In the genomic region with DNA sequence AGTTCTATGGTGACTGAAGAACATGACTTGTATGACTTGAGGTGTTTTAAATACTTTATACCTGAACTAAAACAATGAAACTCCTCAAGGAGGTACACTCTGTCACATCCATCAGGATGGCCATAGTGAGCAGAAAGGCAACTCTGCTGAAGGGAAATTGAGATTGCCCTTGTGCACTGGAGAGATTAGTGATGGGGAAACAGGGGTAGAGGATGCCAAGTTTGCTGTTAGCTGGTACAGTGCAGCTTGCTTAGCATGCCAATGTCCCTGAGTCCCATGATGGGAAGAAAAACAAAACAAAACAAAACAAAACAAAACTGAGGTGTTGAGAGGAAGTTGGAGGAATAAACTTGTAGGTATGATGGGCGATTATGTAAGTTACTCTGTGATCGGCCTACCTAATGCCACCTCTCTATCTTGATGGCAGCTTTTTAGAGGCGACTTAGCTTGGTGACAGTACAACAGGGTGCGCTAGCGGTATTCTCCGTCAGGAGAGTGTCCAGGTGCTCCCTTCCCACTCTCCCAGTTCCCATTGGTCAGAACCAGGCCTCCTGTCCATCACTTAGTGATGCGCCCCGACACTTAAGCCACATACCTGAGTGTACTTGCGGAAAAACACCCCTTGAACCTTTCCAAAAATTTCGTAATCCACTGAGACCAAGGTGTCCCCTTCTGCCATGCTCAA, we compare ENCODE assay signal across 8 mouse cellular contexts. TPM values are rescaled to one million over a fixed set of nuclear protein-coding genes. Genes with fewer than 3 reads are reported as not detected.
DNase-seq lines count a peak whose midpoint lies in the region; ATAC-seq and TF ChIP-seq lines count a peak whose summit lies in the region.

No protein-coding gene starts in this region.

- DNase-seq in kidney, adult 11 months, result no peak
- peak; percentile 27 for DNase-seq in NIH3T3 (ENCODE audit: low read depth)
- DNase-seq in limb, embryonic 11.5 days (ENCODE audit: low spot score), result no peak
- peak; percentile 56 for DNase-seq in naive thymus-derived CD4-positive, alpha-beta T cell, adult 2 months (ENCODE audit: low read depth)
- DNase-seq in left cerebral cortex, postnatal 4 days, result no peak
- no peak for DNase-seq in layer of hippocampus, adult 9-11 months

- WGBS in kidney, embryonic 14.5 days, result 7% methylated on average over 10 of the region's 10 CpGs
- WGBS in limb, embryonic 11.5 days, result 8% methylated on average over 10 of the region's 10 CpGs

- no peak; the same call in 1 of the 2 replicates for TF ChIP-seq POLR2A in embryonic fibroblast, embryonic 13.5 days (IDR thresholded peaks at IDR 0.05; ENCODE audit: low read depth, low read length)

- peak overlapping the region; percentile 83 for H3K9ac ChIP-seq in kidney, embryonic 14.5 days (ENCODE audit: low read depth, low read length)
- H3K9ac ChIP-seq in limb, embryonic 11.5 days (ENCODE audit: low read length), result peak overlapping the region; percentile 88

- intact Hi-C loops in left cerebral cortex, postnatal 4 days (cut with DNase I), result no loop called here

- no peaks in the 10 kb centered on the region for H3K4me1 ChIP-seq in kidney, embryonic 14.5 days (ENCODE audit: control insufficient read depth, insufficient read depth, low read length)
- no peaks in the 10 kb centered on the region for H3K4me1 ChIP-seq in embryonic fibroblast, embryonic 13.5 days (ENCODE audit: control insufficient read depth, insufficient read depth, low read length)
- peaks cover 3% of the 10 kb centered on the region; the same call in 1 of the 2 replicates for H3K4me1 ChIP-seq in limb, embryonic 11.5 days (ENCODE audit: control insufficient read depth, insufficient read depth, low read length)

- TF ChIP-seq CTCF in embryonic fibroblast, embryonic 13.5 days (IDR thresholded peaks at IDR 0.05; ENCODE audit: borderline replicate concordance, insufficient read depth, low read length), result no peak

- H3K36me3 ChIP-seq in kidney, embryonic 14.5 days (ENCODE audit: control insufficient read depth, insufficient read depth, low read length), result no peaks in the 10 kb centered on the region; the same call in 1 of the 2 replicates
- H3K36me3 ChIP-seq in limb, embryonic 11.5 days (ENCODE audit: control insufficient read depth, insufficient read depth, low read length), result no peaks in the 10 kb centered on the region

- peak overlapping the region; percentile 61; the same call in 1 of the 2 replicates for H3K27ac ChIP-seq in kidney, embryonic 14.5 days (ENCODE audit: low read depth, low read length)
- H3K27ac ChIP-seq in embryonic fibroblast, embryonic 13.5 days (ENCODE audit: insufficient read depth, low read length), result no peak overlapping the region
- H3K27ac ChIP-seq in limb, embryonic 11.5 days (replicated peaks; ENCODE audit: low read depth, low read length), result no peak overlapping the region

- no peaks in the 10 kb centered on the region for H3K9me3 ChIP-seq in kidney, embryonic 14.5 days (ENCODE audit: control insufficient read depth, low read length)
- no peaks in the 10 kb centered on the region for H3K9me3 ChIP-seq in limb, embryonic 11.5 days (ENCODE audit: control insufficient read depth, low read length)

- no peaks in the 10 kb centered on the region for H3K27me3 ChIP-seq in kidney, embryonic 14.5 days (ENCODE audit: control insufficient read depth, insufficient read depth, low read length)
- no peaks in the 10 kb centered on the region for H3K27me3 ChIP-seq in limb, embryonic 11.5 days (ENCODE audit: control insufficient read depth, insufficient read depth, low read length)

- H3K4me2 ChIP-seq in kidney, embryonic 14.5 days (replicated peaks; ENCODE audit: low read depth, low read length), result peak overlapping the region; percentile 87
- peak overlapping the region; percentile 87 for H3K4me2 ChIP-seq in limb, embryonic 11.5 days (ENCODE audit: low read depth, severe bottlenecking)

- peak overlapping the region; percentile 78 for H3K4me3 ChIP-seq in kidney, embryonic 14.5 days (ENCODE audit: low read length)
- H3K4me3 ChIP-seq in embryonic fibroblast, embryonic 13.5 days (ENCODE audit: insufficient read depth, low read length), result peak overlapping the region; percentile 75
- H3K4me3 ChIP-seq in limb, embryonic 11.5 days (ENCODE audit: low read depth, low read length), result peak overlapping the region; percentile 72

- ATAC-seq in kidney, embryonic 14.5 days (ENCODE audit: low FRiP score, low TSS enrichment), result peak; percentile 45
- ATAC-seq in limb, embryonic 11.5 days (ENCODE audit: insufficient number of reproducible peaks, low FRiP score, low TSS enrichment, low read depth), result 0 out of 2 replicates have a peak, but pooled peaks have one; percentile 7

RNA-seq across cellular contexts. Expression of a gene that starts 8.7 kb away (rescaled TPM):
- polyA plus RNA-seq in kidney, embryonic 14.5 days (2014; fragmentation: Nextera tagmentation; extraction: Ambion mirVana), result 57.7 and 89.4 TPM in 2 replicates
- 16.4 and 17.7 TPM in 2 replicates for polyA plus RNA-seq in embryonic fibroblast, embryonic 13.5 days (2011; ENCODE audit: insufficient read length, low read depth, missing spikeins)
- polyA plus RNA-seq in limb, embryonic 11.5 days (2014; fragmentation: Nextera tagmentation; extraction: Ambion mirVana), result 55.1 and 62.3 TPM in 2 replicates
- total RNA-seq in left cerebral cortex, postnatal 4 days (2021), result 10 to 100 TPM; 15.3 to 15.8 TPM

RNA-seq across cellular contexts. Expression of a gene that starts 8.9 kb away (rescaled TPM):
- 2.0 and 3.2 TPM in 2 replicates for polyA plus RNA-seq in kidney, embryonic 14.5 days (2014; fragmentation: Nextera tagmentation; extraction: Ambion mirVana)
- 0.32 and 0.53 TPM in 2 replicates for polyA plus RNA-seq in embryonic fibroblast, embryonic 13.5 days (2011; ENCODE audit: insufficient read length, low read depth, missing spikeins)
- 0.67 and 0.85 TPM in 2 replicates for polyA plus RNA-seq in limb, embryonic 11.5 days (2014; fragmentation: Nextera tagmentation; extraction: Ambion mirVana)
- under 1 TPM; 0.52 to 0.58 TPM for total RNA-seq in left cerebral cortex, postnatal 4 days (2021)

RNA-seq across cellular contexts. Expression of a gene that starts 9.1 kb away (rescaled TPM):
- 6.2 and 10.8 TPM in 2 replicates for polyA plus RNA-seq in kidney, embryonic 14.5 days (2014; fragmentation: Nextera tagmentation; extraction: Ambion mirVana)
- 13.4 and 14.4 TPM in 2 replicates for polyA plus RNA-seq in embryonic fibroblast, embryonic 13.5 days (2011; ENCODE audit: insufficient read length, low read depth, missing spikeins)
- polyA plus RNA-seq in limb, embryonic 11.5 days (2014; fragmentation: Nextera tagmentation; extraction: Ambion mirVana), result 9.5 and 10.3 TPM in 2 replicates
- 10 to 100 TPM; 14.4 to 14.6 TPM for total RNA-seq in left cerebral cortex, postnatal 4 days (2021)

RNA-seq across cellular contexts. Expression of a gene that starts 59.6 kb away (rescaled TPM):
- polyA plus RNA-seq in kidney, embryonic 14.5 days (2014; fragmentation: Nextera tagmentation; extraction: Ambion mirVana), result 13.1 and 19.1 TPM in 2 replicates
- polyA plus RNA-seq in embryonic fibroblast, embryonic 13.5 days (2011; ENCODE audit: insufficient read length, low read depth, missing spikeins), result 59.0 and 65.8 TPM in 2 replicates
- 18.7 and 19.0 TPM in 2 replicates for polyA plus RNA-seq in limb, embryonic 11.5 days (2014; fragmentation: Nextera tagmentation; extraction: Ambion mirVana)
- 10 to 100 TPM; 28.9 to 32.0 TPM for total RNA-seq in left cerebral cortex, postnatal 4 days (2021)

Comparison
In these comparisons a context has a peak if more than half of its experiments do, and no peak if none do; other contexts are left out.
1. DNase-seq: peak in NIH3T3 (single experiment) and naive thymus-derived CD4-positive, alpha-beta T cell, adult 2 months (single experiment); none in kidney, adult 11 months (single experiment), limb, embryonic 11.5 days (single experiment), left cerebral cortex, postnatal 4 days (single experiment) and layer of hippocampus, adult 9-11 months (single experiment).
2. Peak in every context shown above with its lines, with median percentiles within 50 percentile points of each other: H3K4me3 ChIP-seq.